Mouse (Mus musculus) erythroblast, adult 5-6 weeks (primary cell): Measurements from ENCODE around the gene Il15ra. TPM values are rescaled to one million over a fixed set of nuclear protein-coding genes. Genes with fewer than 3 reads are reported as not detected.

Experiments
- ATAC-seq: replicated peaks from 2 replicates; pipeline ENCODE4 v1.8.0; 2016; ENCODE audit warnings: moderate number of reproducible peaks, mild to moderate bottlenecking, moderate TSS enrichment, inconsistent platforms; ENCODE audit not compliant: poor library complexity, low FRiP score, severe bottlenecking
- total RNA-seq, 2 experiments: library from RNA; stranded (forward) in 1 of 2; stranded (reverse) in 1 of 2; fragments of 150-400 nt in 1 of 2; fragments of 200-764, 138-1000 nt in 1 of 2; gene quantifications; 2 replicates each; pipeline versions ENCODE4 v1.2.3 to v1.2.4; 2015 to 2017; ENCODE audit warnings: low replicate concordance in 2 of 2

Il15ra gene
- total RNA-seq, 2 experiments from 2014 or later: 1.5 to 1.8 TPM

DNA sequence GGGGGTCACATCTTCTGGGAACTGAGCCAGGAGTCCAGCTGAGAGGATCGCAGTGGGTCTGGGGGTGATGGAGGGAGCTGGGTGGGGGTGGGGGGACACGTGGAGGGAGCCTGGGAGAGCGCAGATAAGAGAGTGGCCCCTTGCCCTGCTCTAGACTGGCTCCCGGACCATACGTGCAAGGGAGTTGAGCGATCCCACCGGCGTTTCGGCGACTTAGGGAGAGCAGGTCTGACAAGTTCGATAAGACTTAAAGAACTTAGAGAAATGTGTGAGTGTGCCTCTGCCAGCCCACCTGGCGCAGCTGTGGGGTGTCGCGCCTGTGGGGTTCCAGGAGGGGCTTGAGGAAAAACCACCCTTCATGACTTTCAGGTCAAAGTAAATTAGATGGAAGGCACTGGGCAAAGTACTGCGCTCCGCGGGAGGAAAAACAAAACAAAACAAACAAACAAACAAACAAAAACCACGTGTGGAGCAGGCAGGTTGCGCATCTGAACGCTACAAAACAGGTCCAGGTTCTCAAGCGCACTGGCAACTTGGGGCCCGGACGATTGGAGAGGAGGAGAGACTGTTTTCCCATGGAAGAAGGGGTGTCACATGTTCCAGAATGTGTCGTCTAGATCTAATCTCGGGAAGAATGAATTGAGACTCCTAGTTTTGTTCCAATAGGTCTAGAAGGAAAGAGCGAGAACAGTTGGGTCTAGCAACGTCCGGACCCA, 1.1 kb downstream of the Il15ra start:
- no peak for ATAC-seq

- no peak for ATAC-seq
These were observed 1.6 kb downstream of the Il15ra start for GRCm38 (mm10) chr2:11706746-11707065.

DNA sequence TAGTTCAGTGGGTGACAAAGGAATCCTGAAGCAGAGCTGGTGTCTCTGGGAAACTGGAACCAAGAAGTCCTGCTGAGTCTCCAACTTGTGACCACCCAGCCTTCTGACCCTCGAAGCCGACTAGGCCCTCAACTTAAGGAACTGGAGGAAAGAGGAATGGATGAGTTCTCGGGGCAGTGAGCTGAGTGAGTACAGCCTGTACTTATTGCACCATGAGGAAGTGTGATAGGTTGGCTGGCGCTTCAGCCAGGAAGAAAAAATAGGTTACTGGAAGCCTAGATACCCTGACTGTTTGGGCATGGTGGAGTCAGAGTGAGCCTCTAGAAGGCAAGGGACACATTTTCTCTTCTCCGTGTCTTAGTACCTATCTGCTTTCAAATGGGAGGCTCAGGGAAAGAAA, 3.4 kb downstream of the Il15ra start:
- ATAC-seq: no peak

DNA sequence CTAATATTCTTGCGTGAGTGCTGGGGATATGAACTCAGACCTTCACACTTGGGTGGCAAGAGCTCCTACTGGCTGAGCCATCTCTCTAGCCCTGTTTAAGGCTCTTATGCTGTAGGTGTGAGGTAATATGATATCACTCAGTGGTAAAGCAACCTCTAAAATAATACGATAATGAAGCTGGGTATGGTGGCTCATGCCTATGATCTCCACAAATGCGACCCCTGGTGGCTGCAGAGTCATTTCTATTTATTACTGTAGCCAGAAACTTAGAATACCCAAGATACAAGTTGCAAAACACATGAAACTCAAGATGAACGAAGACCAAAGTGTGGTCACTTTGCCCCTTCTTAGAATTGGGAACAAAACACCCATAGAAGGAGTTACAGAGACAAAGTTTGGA, 5.0 kb downstream of the Il15ra start:
- ATAC-seq: peak; percentile 41; the same call in 1 of the 2 replicates

DNA sequence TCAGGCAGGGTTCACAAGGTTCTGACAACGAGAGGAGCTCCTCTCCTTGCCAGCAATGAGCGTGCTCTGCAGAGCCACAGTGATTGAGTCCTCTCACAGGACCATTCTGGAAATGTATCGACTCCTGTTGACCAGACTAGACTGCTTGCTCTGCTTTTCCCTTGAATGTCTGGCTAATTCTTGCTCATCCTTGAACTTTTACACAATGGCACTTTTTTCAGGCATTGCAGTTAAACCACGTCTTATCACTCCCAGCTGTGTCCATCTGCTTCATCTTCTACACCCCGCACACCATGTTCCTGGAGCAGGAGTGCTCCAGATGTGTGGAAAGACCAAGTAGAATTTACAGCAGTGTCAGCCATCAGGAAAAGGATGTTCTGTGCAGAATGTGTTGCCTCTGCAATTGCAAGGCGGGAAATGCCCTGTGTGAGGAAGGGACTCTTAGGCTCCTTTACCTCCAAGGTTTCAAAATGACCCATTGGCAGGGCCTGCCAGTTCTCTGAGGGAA, 7.4 kb downstream of the Il15ra start:
- ATAC-seq: no peak

DNA sequence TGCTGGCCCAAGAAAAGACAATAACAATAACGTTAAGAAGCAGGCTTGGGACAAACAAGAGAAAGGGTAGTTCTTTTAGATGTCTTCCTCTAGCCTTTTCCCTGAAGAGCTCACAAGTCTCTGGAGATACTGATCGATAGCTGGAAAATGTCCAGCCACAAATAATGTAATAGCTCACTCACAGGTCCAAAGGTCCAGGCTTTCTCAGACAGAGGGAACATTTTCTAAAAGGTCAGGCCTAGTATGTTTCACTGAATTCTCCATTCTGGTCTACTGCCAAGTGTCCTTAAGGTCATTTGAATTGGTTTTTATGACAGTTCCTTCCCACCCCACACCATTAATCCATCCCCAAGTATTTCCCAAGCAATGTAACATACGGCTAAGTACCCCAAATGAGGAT, 7.9 kb downstream of the Il15ra start:
- no peak for ATAC-seq

GRCm38 (mm10) chr2:11714535-11714934, 9.4 kb downstream of the Il15ra start:
- ATAC-seq: no peak

- no peak for ATAC-seq
These were observed 13.5 kb downstream of the Il15ra start for GRCm38 (mm10) chr2:11718573-11718972.

DNA sequence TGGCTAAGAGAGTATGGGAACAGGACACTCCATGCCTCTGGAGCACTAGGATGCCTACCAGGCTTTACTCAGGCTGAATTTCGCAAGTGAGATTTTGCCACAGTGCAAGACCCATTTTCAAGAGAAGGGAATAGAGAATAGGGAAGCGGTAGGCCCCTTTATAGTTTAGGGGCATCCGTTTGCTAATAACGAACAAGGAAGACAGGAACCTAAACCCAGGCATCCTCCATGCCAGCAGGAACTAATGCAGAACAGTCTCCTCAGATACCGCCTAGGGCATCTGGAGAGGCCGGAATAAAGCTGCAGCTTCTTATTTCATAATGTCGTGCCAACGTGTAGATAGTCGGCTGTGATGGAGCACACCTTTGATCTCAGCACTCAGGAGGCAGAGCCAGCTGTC, 17.5 kb downstream of the Il15ra start:
- ATAC-seq: no peak

DNA sequence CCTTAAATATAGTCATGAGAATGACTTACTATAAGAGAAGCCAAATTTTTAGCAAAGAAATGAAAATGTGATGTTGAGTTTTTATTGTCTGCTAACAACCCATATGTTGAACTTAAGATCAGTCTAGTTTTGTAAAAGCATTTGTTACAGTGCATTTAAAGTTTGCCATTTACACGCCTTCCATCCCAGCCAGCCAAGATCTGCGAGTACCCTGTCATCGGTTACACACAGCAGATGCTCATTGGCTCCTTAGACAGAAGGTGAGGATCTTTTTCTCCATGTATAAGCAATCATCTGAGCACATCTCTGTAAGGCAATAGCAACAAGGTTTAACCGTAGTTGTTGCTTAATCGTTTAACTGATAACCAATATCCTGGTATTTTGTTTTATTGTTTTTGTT, 22.5 kb downstream of the Il15ra start:
- ATAC-seq: no peak

DNA sequence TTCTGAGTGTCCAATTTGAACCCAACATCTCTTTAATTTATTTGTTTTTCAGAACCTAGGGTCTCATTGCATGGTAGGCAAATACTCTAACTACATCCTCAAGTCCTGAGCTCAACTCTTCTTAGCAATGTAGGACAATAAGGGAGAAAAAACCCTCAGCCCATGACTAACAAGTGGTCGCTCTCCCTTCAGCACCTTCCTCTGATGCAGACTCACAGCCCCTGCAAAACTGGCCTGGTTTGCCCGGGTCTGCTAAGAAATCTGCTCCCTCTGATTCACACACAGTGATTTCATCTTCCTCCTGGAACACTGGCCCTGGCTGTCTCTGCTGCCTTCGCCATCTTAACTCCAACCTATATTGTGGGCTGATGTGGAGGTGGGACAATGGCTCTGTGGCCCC, 24.0 kb downstream of the Il15ra start:
- no peak for ATAC-seq

- no peak for ATAC-seq
These were observed 27.9 kb downstream of the Il15ra start for GRCm38 (mm10) chr2:11732978-11733377.

- ATAC-seq: no peak
These were observed 30.8 kb downstream of the Il15ra start for GRCm38 (mm10) chr2:11735853-11736252.

DNA sequence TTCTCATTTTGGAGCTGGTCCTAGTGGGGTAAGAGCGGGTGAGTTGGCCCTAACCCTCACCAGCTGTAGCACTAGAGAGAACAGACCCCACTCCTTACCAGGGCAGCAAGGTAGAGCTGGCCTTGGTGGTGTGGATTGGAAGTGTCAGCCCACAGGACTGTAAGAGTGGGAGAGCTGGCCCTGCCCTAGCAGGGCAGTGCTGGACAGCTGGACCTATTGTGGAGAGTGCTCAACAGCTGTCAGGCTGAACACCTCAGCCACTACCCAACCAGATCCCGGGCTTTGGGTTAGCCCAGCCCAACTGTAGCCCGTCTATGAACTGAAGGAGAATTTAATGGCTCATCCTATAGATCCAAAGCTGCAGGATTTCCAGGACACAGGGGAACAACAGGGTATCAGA, 33.7 kb downstream of the Il15ra start:
- no peak for ATAC-seq

DNA sequence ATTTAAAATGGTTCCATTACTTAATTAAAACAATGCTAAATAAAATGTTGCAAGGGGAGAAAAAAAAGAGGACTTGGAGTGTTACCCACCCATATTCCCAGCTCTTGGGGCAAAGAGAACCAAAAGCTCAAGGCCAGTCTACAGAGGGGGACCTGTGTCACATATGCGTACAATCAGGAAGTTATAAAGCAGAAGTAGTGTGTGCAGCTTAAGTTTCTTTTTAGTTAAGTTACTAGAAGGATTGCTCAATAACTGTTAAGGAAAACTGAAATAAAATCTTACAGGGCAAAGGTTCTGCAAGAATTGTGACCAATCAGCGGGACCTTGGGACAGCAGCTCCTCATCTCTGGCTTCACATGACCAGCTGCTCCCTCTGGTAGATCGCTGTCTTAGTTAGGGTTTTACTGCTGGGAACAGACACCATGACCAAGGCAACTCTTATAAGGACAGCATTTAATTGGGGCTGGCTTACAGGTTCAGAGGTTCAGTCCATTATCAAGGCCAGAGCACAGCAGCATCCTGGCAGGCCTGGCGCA, 34.5 kb downstream of the Il15ra start:
- no peak for ATAC-seq

DNA sequence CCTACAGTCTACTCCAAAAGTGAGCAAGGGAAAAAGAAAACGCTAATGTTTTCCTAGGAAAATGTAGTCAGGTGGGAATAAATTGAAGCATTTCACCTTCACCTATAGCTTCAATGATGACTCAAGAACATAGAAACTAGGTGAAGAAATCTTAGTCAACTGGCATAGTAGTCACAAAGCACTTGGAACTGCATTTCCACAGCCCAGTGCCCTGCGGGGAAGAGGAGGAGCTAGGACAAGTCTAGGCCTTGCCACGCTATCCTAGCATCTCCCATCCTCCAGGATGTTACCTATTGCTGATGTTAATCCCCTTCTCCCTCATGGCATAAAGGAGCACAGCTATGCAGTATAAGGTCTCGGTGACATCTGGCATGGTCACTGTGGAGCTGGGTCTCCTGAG, 57.5 kb downstream of the Il15ra start:
- 0 out of 2 replicates have a peak, but pooled peaks have one; percentile 32 for ATAC-seq

DNA sequence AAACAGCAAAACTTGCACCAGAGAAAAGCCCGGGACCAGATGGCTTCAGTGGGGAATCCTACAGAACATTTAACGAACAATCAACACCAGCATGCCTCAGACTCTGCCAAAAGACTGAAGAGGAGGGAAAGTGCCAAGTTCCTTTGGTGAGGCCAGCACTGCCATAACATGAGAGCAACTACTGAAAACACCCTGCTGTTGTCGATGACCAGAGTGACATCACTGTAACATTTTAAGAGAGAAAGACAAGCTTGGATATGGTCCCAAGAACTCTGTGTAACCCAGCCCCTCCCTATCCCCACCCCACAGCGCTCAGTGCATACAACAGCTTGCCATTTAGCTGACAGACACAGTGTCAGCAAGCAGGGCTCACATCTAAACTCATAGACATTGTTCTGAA, 60.6 kb downstream of the Il15ra start:
- ATAC-seq: no peak

DNA sequence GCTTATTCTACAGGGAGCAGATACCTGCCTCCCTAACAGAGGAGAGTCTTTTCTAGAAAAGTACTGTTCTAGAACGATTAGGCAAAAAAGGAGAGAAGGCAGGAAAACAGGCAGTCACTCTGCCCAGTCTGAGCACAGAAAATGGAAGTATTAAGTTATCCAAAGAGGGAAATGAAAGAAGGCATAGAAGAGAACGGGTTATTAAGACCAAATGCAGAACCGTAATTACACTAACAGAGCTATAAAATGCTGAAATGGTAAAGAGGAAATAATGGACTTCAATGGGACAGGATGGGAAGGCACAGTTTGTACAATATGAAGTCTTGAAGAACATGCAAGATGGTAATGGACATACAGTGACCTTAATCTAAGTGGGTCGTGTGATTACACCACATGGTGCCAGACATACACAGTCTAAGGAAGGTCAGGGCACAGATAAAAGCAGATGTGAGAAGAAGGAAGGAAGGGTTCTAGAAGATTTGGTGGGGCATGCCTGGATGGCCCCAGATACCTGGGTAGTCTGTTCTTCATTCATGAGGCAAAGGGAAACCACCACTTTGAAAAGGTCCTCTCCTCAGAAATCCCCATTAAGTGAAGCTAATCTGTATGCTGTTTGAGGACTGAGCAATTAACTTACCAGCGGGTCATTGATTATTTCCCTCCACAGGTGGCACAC, 61.5 kb downstream of the Il15ra start:
- no peak for ATAC-seq

DNA sequence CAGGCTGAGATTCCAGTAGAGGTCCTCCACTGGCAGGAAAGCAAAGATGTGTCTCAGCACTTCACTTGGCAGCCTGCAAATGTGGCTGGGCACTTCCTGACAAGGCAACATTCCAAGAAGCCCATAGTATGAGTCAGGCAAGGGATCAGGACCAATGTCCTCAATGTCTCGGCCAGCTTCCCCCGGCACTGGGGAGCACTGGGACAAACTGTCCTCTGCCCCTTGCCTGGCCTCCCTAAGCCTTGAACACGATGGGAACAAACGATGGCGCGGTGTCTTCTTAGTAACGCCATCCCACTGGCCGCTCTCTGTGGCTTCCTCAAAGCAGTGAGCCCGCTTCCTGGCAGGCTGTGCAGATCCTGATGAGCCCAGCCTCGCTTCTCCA, 62.1 kb downstream of the Il15ra start:
- ATAC-seq: no peak

DNA sequence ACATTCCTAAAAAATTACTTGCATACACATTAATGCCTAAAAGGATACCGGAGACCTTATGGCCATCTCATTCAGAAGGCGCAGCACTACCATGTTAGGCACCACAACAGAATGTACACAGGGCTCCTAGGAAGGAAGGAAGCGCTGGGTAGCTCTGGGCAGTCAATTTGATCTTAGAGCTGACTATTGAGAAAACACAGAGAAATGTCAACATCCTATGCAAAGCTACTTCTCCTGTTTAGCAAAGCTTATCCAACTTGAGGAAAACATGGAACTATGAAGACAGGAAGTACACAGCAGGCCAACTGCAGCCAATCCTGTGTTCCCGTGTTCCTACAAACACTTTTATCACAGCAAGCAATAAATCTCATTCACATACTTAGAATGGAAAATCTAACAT, 66.6 kb downstream of the Il15ra start:
- ATAC-seq: no peak

GRCm38 (mm10) chr2:11772401-11772800, 67.3 kb downstream of the Il15ra start:
- no peak for ATAC-seq
